Mouse (Mus musculus) heart, postnatal 10 days (tissue): ENCODE results near the gene Rnaseh2a. TPM values are rescaled to one million over a fixed set of nuclear protein-coding genes. Genes with fewer than 3 reads are reported as not detected.
A peak's percentile ranks its signal among the peaks of the same experiment; 100 is the strongest.

Source experiments
- DNase-seq, 2 experiments: peaks; one replicate each; pipeline ENCODE4 v3.0.0; 2021
- intact Hi-C: fragments of 180-260 bp; cut with DNase I; formaldehyde crosslinking; loops from one replicate; pipeline ENCODE4 v1.15.1; 2025
- total RNA-seq, 2 experiments: library from RNA; stranded (reverse); gene quantifications; 2 replicates each; pipeline ENCODE4 v1.2.3; 2021

The Rnaseh2a gene
- total RNA-seq, result 10 to 100 TPM; 53.4 to 55.4 TPM

GRCm38 (mm10) chr8:84969241-84970134 is at the start of gene Rnaseh2a, which contains the start of the genes Gm49661 and Prdx2:
Rnaseh2a (minus strand) TSS chr8:84969767.
Gm49661 (minus strand) TSS chr8:84969433.
Prdx2 (plus strand) TSS chr8:84969587.
- intact Hi-C loops, result no loop called here

GRCm38 (mm10) chr8:85017209-85017608 is 47.6 kb upstream of the Rnaseh2a start:
- intact Hi-C loops, result no loop called here
- no peak for DNase-seq

More at GRCm38 (mm10) chr8:84969241-84970134, at the start of gene Rnaseh2a, which contains the start of the genes Gm49661 and Prdx2:
- DNase-seq, result peak; percentile 84 to 85

- intact Hi-C loops, result no loop called here
- no peak for DNase-seq
Observed at GRCm38 (mm10) chr8:85016724-85017123, 47.2 kb upstream of the Rnaseh2a start.

- intact Hi-C loops, result no loop called here
- DNase-seq, result no peak
Observed at GRCm38 (mm10) chr8:85014431-85014830, 44.9 kb upstream of the Rnaseh2a start, which contains the start of gene Best2. Best2 (minus strand) TSS chr8:85014531.

GRCm38 (mm10) chr8:85013230-85013840 is 43.8 kb upstream of the Rnaseh2a start:
- intact Hi-C loops, result loop anchor here (1.0 kb wide), 1 partner anchor 19 kb away; no protein-coding TSS in a partner anchor
- DNase-seq, result peak; percentile 56 to 68

GRCm38 (mm10) chr8:85011242-85011641 is 41.7 kb upstream of the Rnaseh2a start:
- DNase-seq, result no peak

GRCm38 (mm10) chr8:85007686-85008085 is 38.1 kb upstream of the Rnaseh2a start:
- DNase-seq, result peak in 1 of 2 experiments; percentile 62
- intact Hi-C loops, result no loop called here

More at GRCm38 (mm10) chr8:85011242-85011641, 41.7 kb upstream of the Rnaseh2a start:
- intact Hi-C loops, result no loop called here

GRCm38 (mm10) chr8:84997649-84998295 is 28.2 kb upstream of the Rnaseh2a start:
- intact Hi-C loops, result loop anchor here (1.0 to 5.0 kb wide), 2 partner anchors 40 to 69 kb away; no protein-coding TSS in a partner anchor
- peak; percentile 91 to 93 for DNase-seq

GRCm38 (mm10) chr8:84996978-84997377 is 27.4 kb upstream of the Rnaseh2a start:
- intact Hi-C loops, result loop anchor here (5.0 kb wide), 1 partner anchor 40 kb away; no protein-coding TSS in a partner anchor
- DNase-seq, result no peak

GRCm38 (mm10) chr8:84995680-84996079 is 26.1 kb upstream of the Rnaseh2a start:
- intact Hi-C loops, result loop anchor here (5.0 kb wide), 1 partner anchor 38 kb away; no protein-coding TSS in a partner anchor
- DNase-seq, result no peak

GRCm38 (mm10) chr8:84994375-84994774 is 24.8 kb upstream of the Rnaseh2a start:
- DNase-seq, result no peak
- intact Hi-C loops, result loop anchor here (1.0 kb wide), 1 partner anchor 19 kb away; no protein-coding TSS in a partner anchor

- intact Hi-C loops, result loop anchor here (1.0 kb wide), 1 partner anchor 17 kb away; no protein-coding TSS in a partner anchor
- DNase-seq, result no peak
Observed at GRCm38 (mm10) chr8:84990836-84991235, 21.3 kb upstream of the Rnaseh2a start.

- DNase-seq, result peak; percentile 98 to 99
- intact Hi-C loops, result loop anchor here (1.0 kb wide), 1 partner anchor 16 kb away; no protein-coding TSS in a partner anchor
Observed at GRCm38 (mm10) chr8:84990349-84990748, 20.8 kb upstream of the Rnaseh2a start, which contains the start of gene Hook2. Hook2 (plus strand) TSS chr8:84990603.

- DNase-seq, result peak; percentile 96 to 98
- intact Hi-C loops, result loop anchor here (1.0 kb wide), 1 partner anchor 16 kb away; no protein-coding TSS in a partner anchor
Observed at GRCm38 (mm10) chr8:84989810-84990209, 20.2 kb upstream of the Rnaseh2a start.

- intact Hi-C loops, result no loop called here
- peak; percentile 58 to 61 for DNase-seq
Observed at GRCm38 (mm10) chr8:84989311-84989731, 19.8 kb upstream of the Rnaseh2a start.

- DNase-seq, result peak; percentile 66 to 73
Observed at GRCm38 (mm10) chr8:84987903-84988302, 18.3 kb upstream of the Rnaseh2a start.

GRCm38 (mm10) chr8:84987388-84987787 is 17.8 kb upstream of the Rnaseh2a start:
- no peak for DNase-seq
- intact Hi-C loops, result no loop called here

More at GRCm38 (mm10) chr8:84987903-84988302, 18.3 kb upstream of the Rnaseh2a start:
- intact Hi-C loops, result no loop called here

GRCm38 (mm10) chr8:84986379-84986945 is 16.9 kb upstream of the Rnaseh2a start:
- intact Hi-C loops, result no loop called here
- no peak for DNase-seq

GRCm38 (mm10) chr8:84985684-84986378 is 16.3 kb upstream of the Rnaseh2a start:
- intact Hi-C loops, result no loop called here
- DNase-seq, result peak; percentile 91
